Mouse (Mus musculus) hindbrain, embryonic 13.5 days (tissue): ENCODE measurements around the gene Arhgap21. TPM values are rescaled to one million over a fixed set of nuclear protein-coding genes. Genes with fewer than 3 reads are reported as not detected.
A peak's percentile ranks its signal among the peaks of the same experiment; 100 is the strongest.

Source experiments
- ATAC-seq: fragments of 200-750 bp; cut with Nextera tagmentation; 2 replicates; pipeline ENCODE4 v1.8.0; 2017; ENCODE audit warnings: moderate TSS enrichment; ENCODE audit not compliant: low FRiP score
- H3K27ac ChIP-seq: fragments of 300-500 bp; sonication (generic); 2 replicates; pipeline ENCODE4 v1.5.1; 2015; ENCODE audit warnings: inconsistent platforms, mild to moderate bottlenecking, moderate library complexity
- H3K27me3 ChIP-seq: fragments of 300-500 bp; sonication (generic); 2 replicates; pipeline ENCODE4 v1.6.1; 2015; ENCODE audit warnings: mild to moderate bottlenecking, inconsistent platforms
- H3K36me3 ChIP-seq: fragments of 300-500 bp; sonication (generic); 2 replicates; pipeline ENCODE4 v1.6.1; 2015; ENCODE audit warnings: mild to moderate bottlenecking, inconsistent platforms
- H3K4me1 ChIP-seq: fragments of 300-500 bp; sonication (generic); replicated peaks from 2 replicates; pipeline ENCODE4 v1.6.1; 2015; ENCODE audit warnings: inconsistent platforms
- H3K4me2 ChIP-seq: fragments of 300-500 bp; sonication (generic); 2 replicates; pipeline ENCODE4 v1.6.1; 2015; ENCODE audit warnings: inconsistent platforms, mild to moderate bottlenecking, moderate library complexity
- H3K4me3 ChIP-seq: fragments of 300-500 bp; sonication (generic); 2 replicates; pipeline ENCODE4 v1.5.1; 2015; ENCODE audit warnings: mild to moderate bottlenecking, inconsistent platforms
- H3K9ac ChIP-seq: fragments of 300-500 bp; sonication (generic); 2 replicates; pipeline ENCODE4 v1.6.1; 2015; ENCODE audit warnings: mild to moderate bottlenecking, inconsistent platforms
- H3K9me3 ChIP-seq: fragments of 300-500 bp; sonication (generic); 2 replicates; pipeline ENCODE4 v1.6.1; 2016; ENCODE audit warnings: inconsistent platforms
- WGBS: fragments of 180-500 bp; shearing (Covaris S2); methylation state at CpG from one replicate; pipeline ENCODE4 v1.1.7; 2015; 5-methylcytosine and 5-hydroxymethylcytosine counted together
- polyA plus RNA-seq: library from polyadenylated mRNA; unstranded; fragments of >200 nt; fragmentation: Nextera tagmentation; extraction: Ambion mirVana; gene quantifications from 2 replicates; pipeline ENCODE4 v1.2.1, GENCODE M21; 2015

The Arhgap21 gene
- polyA plus RNA-seq: 35.6 and 41.1 TPM in 2 replicates

- peak within 1 kb of the TSS; percentile 93 for H3K4me3 ChIP-seq
- WGBS: under 1% methylated on average over 99 of the region's 102 CpGs
- peaks cover 28% of the 10 kb centered on the region for H3K4me1 ChIP-seq
- H3K4me2 ChIP-seq: peak within 1 kb of the TSS; percentile 83
- no peaks in the 10 kb centered on the region for H3K36me3 ChIP-seq
- peak within 1 kb of the TSS; percentile 100 for H3K27ac ChIP-seq
- no peaks in the 10 kb centered on the region for H3K9me3 ChIP-seq
- ATAC-seq: peak; percentile 71
- no peaks in the 10 kb centered on the region for H3K27me3 ChIP-seq
- peak within 1 kb of the TSS; percentile 100 for H3K9ac ChIP-seq
Measured at GRCm38 (mm10) chr2:20968441-20969200, at the start of gene Arhgap21. Gene Arhgap21, minus strand, starts transcription at chr2:20968881.

DNA sequence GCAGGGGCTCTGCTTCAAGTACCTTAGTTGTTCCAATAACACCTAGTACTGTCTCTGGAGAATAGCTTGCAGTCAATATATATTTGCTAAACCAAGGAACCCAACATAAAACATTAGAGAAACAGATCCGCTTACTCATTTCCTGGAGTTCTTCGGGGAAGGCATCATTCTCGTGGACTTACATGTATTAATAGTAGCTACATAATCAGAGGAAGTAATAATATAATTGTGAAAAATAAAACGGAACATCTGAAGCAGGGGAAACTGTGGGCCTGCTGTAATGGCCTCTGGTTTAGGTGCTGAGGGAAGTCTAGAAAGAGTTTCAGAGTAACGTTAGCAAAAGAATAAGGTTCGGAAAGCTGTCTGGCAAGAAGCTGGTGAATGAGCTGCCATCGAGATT lies 47.9 kb upstream of the Arhgap21 start:
- no peak for ATAC-seq
- Histone ChIP-seq H3K4me3 (no peak overlapping the region), H3K9ac (no peak overlapping the region), H3K36me3 (no peaks in the 10 kb centered on the region), H3K27me3 (no peaks in the 10 kb centered on the region), H3K4me1 (peaks cover 2% of the 10 kb centered on the region), H3K9me3 (no peaks in the 10 kb centered on the region), H3K4me2 (no peak overlapping the region), H3K27ac (no peak overlapping the region)
- 73% methylated on average over 7 of the region's 7 CpGs for WGBS

DNA sequence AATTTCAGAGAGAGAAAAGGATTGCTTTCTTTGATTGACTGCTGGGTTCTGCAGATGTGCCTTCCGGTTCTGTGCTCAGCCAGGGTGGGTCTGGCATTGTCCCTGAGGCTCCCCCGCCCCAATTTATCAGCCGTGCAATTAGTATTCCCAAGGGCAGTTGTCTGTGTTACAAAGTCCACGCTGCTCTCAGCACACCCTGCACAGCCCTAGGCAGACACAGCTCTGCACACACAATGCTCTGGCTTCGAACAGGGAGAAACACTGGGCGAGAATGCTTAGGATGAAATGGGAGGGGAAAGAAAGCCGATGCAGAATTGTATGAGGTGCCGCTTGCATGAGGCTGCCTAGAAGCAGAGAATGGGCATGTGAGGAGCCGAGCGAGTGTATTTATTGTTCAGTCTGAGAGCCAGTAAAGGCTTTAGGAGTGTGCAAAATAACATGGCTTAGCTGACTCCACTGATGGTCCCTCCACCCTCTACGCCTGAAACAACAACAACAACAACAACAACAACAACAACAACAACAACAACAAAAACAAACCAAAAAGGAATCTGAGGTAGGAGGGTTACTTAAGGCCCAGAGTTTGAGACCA lies 42.2 kb upstream of the Arhgap21 start:
- H3K9ac ChIP-seq: peak overlapping the region; percentile 58; the same call in 1 of the 2 replicates
- no peaks in the 10 kb centered on the region for H3K27me3 ChIP-seq
- H3K27ac ChIP-seq: peak overlapping the region; percentile 97
- no peaks in the 10 kb centered on the region for H3K9me3 ChIP-seq
- ATAC-seq: peak; percentile 90
- peaks cover 27% of the 10 kb centered on the region for H3K4me1 ChIP-seq
- H3K36me3 ChIP-seq: no peaks in the 10 kb centered on the region
- peak overlapping the region; percentile 25 for H3K4me2 ChIP-seq
- 19% methylated on average over 11 of the region's 11 CpGs for WGBS
- no peak overlapping the region for H3K4me3 ChIP-seq

DNA sequence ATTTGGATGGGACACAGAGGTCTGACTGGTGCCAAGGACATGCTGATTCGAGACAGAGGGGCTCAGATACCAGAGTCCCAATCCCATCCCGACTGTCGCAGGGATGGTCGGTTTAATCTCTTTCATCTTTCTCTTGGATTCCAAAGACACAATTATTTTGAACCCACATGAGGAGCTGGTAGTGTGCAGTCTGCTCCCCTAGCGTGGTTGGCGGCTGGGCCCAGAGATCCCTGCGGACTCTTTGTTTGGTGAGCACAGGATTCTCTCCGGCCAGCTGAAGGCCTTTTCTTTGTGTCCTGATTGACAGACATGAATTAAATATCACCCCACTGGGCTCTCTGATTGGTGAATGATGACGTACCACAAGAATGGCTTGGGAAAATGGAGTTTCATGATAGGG lies 41.5 kb upstream of the Arhgap21 start:
- no peaks in the 10 kb centered on the region for H3K36me3 ChIP-seq
- peak overlapping the region; percentile 97 for H3K27ac ChIP-seq
- no peak overlapping the region for H3K4me3 ChIP-seq
- H3K27me3 ChIP-seq: no peaks in the 10 kb centered on the region
- WGBS: 13% methylated on average over 9 of the region's 9 CpGs
- ATAC-seq: peak; percentile 90
- peak overlapping the region; percentile 53; the same call in 1 of the 2 replicates for H3K9ac ChIP-seq
- 0 out of 2 replicates have a peak overlapping the region, but pooled peaks have one; percentile 11 for H3K4me2 ChIP-seq
- H3K9me3 ChIP-seq: no peaks in the 10 kb centered on the region
- peaks cover 27% of the 10 kb centered on the region for H3K4me1 ChIP-seq

GRCm38 (mm10) chr2:21009258-21010140 lies 40.8 kb upstream of the Arhgap21 start:
- Histone ChIP-seq H3K4me2 (peak overlapping the region; percentile 11; the same call in 1 of the 2 replicates), H3K36me3 (no peaks in the 10 kb centered on the region), H3K9ac (peak overlapping the region; percentile 53; the same call in 1 of the 2 replicates), H3K4me3 (no peak overlapping the region), H3K9me3 (no peaks in the 10 kb centered on the region), H3K27ac (peak overlapping the region; percentile 97), H3K4me1 (peaks cover 27% of the 10 kb centered on the region), H3K27me3 (no peaks in the 10 kb centered on the region)
- ATAC-seq: peak; percentile 54; the same call in 1 of the 2 replicates
- WGBS: 30% methylated on average over 16 of the region's 16 CpGs

DNA sequence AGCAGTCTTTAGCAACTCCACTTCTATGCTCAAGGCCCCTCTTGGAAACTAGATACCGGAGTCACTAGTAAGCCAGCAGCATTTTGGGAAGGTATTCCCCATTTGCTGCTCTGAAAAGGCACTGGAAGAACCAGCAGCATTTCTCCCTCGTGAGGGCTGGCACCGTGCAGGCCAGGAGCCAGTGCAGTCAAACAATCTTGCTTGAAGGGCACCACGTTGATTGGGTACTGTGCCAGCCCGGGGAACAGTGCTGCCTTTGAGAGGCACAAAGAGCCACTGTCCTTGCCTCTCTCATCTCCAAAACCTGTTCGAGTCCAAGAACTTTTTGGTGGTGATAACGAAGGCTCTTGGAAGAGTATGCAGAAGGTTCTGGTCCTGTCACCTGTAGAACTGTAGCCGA lies 33.9 kb upstream of the Arhgap21 start:
- WGBS: 82% methylated on average over 8 of the region's 8 CpGs
- Histone ChIP-seq H3K9me3 (no peaks in the 10 kb centered on the region), H3K9ac (no peak overlapping the region), H3K36me3 (no peaks in the 10 kb centered on the region), H3K4me1 (no peaks in the 10 kb centered on the region), H3K27ac (no peak overlapping the region), H3K4me2 (no peak overlapping the region), H3K4me3 (no peak overlapping the region), H3K27me3 (no peaks in the 10 kb centered on the region)
- ATAC-seq: no peak

DNA sequence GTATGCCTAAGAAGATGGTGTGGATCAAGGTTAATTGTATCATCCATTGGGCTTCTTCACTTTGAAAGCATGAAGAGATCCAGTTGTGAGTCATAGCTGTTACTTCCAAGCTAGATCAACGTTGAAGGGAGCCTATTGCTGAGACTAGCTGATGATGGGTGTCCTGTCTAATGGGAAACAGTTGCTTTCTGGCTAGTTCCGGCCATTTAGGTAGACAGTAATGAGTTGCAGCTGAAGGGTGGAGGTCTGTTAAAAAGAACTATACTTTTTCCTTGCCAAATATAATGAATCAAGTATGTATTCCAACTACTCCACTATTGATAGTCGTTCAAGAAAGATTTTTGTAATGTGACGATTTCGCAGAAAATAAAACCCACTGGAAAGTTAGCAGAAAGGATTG lies 32.5 kb upstream of the Arhgap21 start:
- no peaks in the 10 kb centered on the region for H3K36me3 ChIP-seq
- 87% methylated on average over 5 of the region's 5 CpGs for WGBS
- ATAC-seq: no peak
- H3K4me1 ChIP-seq: no peaks in the 10 kb centered on the region
- H3K27ac ChIP-seq: no peak overlapping the region
- no peak overlapping the region for H3K9ac ChIP-seq
- no peak overlapping the region for H3K4me2 ChIP-seq
- H3K9me3 ChIP-seq: no peaks in the 10 kb centered on the region
- H3K4me3 ChIP-seq: no peak overlapping the region
- H3K27me3 ChIP-seq: no peaks in the 10 kb centered on the region

GRCm38 (mm10) chr2:20995547-20995946 lies 26.9 kb upstream of the Arhgap21 start:
- Histone ChIP-seq H3K36me3 (no peaks in the 10 kb centered on the region), H3K9me3 (0 out of 2 replicates have a peak, but pooled peaks cover 3% of the 10 kb centered on the region), H3K9ac (no peak overlapping the region), H3K27ac (no peak overlapping the region), H3K4me1 (no peaks in the 10 kb centered on the region), H3K4me3 (no peak overlapping the region), H3K27me3 (no peaks in the 10 kb centered on the region), H3K4me2 (no peak overlapping the region)
- WGBS: 96% methylated on average over 2 of the region's 2 CpGs
- no peak for ATAC-seq

DNA sequence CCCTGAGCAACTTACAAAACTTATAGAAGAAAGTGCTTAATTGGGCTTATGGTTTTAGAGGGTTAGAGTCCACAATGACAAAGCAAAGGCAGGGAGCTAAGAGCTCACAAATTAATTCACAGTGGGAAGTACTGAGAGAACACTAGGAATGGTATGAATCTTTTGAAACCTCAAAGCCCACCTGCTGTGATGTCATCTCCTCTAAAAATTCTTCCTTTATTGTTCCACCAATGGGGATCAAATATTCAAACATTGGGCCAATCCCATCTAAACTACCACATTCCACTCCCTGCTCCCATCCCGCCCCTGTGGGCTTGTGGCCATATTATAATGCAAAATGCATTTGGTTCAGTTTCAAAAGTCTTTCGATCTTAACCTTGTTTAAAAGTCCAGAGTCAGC lies 22.8 kb upstream of the Arhgap21 start:
- WGBS: 83% methylated on average over 2 of the region's 2 CpGs

GRCm38 (mm10) chr2:20990907-20991306 lies 22.2 kb upstream of the Arhgap21 start:
- no peak for ATAC-seq
- Histone ChIP-seq H3K9ac (no peak overlapping the region), H3K27ac (no peak overlapping the region), H3K4me3 (no peak overlapping the region), H3K9me3 (0 out of 2 replicates have a peak, but pooled peaks cover 3% of the 10 kb centered on the region), H3K36me3 (no peaks in the 10 kb centered on the region), H3K27me3 (no peaks in the 10 kb centered on the region), H3K4me2 (no peak overlapping the region), H3K4me1 (no peaks in the 10 kb centered on the region)
- 69% methylated on average over 2 of the region's 2 CpGs for WGBS

More for the DNA sequence above, 22.8 kb upstream of the Arhgap21 start:
- Histone ChIP-seq H3K4me2 (no peak overlapping the region), H3K4me1 (no peaks in the 10 kb centered on the region), H3K4me3 (no peak overlapping the region), H3K27me3 (no peaks in the 10 kb centered on the region), H3K27ac (no peak overlapping the region), H3K9me3 (0 out of 2 replicates have a peak, but pooled peaks cover 3% of the 10 kb centered on the region), H3K36me3 (no peaks in the 10 kb centered on the region), H3K9ac (no peak overlapping the region)
- no peak for ATAC-seq

DNA sequence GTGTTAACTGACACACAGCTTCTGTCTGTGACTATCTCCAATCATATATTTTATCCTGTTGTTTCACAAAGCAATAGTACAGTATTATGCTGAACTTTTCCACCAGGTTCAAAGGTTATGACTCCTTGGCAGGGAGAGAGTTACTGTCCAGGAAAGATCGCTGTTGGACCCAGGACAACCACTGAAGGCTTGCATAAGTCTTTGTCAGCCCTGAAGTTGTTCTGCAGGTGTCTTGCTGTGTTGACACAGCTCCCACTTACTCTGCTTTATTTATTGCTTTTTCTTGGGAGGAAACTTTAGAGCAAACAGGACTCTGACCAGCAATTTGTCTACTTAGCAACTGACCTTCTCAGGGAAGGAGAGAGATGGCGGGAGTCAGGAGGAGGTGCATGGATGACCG lies 21.4 kb upstream of the Arhgap21 start:
- H3K36me3 ChIP-seq: no peaks in the 10 kb centered on the region
- WGBS: 89% methylated on average over 3 of the region's 3 CpGs
- no peak overlapping the region for H3K4me3 ChIP-seq
- no peak overlapping the region for H3K27ac ChIP-seq
- H3K9me3 ChIP-seq: 0 out of 2 replicates have a peak, but pooled peaks cover 3% of the 10 kb centered on the region
- H3K4me1 ChIP-seq: no peaks in the 10 kb centered on the region
- H3K9ac ChIP-seq: no peak overlapping the region
- no peak overlapping the region for H3K4me2 ChIP-seq
- no peaks in the 10 kb centered on the region for H3K27me3 ChIP-seq
- no peak for ATAC-seq

DNA sequence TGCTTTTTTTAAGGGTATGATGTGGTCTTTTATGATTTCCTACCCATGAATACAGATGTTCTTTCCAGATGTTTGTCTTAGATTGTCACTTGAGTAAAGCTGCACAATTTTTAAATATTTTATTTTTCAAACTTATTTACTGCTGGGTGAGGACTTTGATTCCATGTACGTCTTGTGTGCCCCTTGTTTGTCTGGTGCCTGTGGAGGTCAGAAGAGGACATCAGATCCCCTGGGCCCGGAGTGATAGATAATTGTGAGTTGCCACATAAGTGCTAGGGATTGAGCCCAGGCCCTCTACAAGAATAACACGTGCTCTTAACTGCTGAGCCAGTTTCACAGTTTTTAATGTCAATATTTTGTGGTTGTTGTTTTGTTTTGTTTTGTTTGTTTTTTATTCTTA lies 19.1 kb upstream of the Arhgap21 start:
- Histone ChIP-seq H3K9ac (no peak overlapping the region), H3K4me3 (no peak overlapping the region), H3K36me3 (no peaks in the 10 kb centered on the region), H3K4me1 (no peaks in the 10 kb centered on the region), H3K27ac (no peak overlapping the region), H3K9me3 (0 out of 2 replicates have a peak, but pooled peaks cover 3% of the 10 kb centered on the region), H3K4me2 (no peak overlapping the region), H3K27me3 (no peaks in the 10 kb centered on the region)
- no peak for ATAC-seq
- whole genome bisulfite sequencing: 69% methylated on average over 3 of the region's 3 CpGs
